ENCODE assay signal across 8 mouse cellular contexts in the genomic region with DNA sequence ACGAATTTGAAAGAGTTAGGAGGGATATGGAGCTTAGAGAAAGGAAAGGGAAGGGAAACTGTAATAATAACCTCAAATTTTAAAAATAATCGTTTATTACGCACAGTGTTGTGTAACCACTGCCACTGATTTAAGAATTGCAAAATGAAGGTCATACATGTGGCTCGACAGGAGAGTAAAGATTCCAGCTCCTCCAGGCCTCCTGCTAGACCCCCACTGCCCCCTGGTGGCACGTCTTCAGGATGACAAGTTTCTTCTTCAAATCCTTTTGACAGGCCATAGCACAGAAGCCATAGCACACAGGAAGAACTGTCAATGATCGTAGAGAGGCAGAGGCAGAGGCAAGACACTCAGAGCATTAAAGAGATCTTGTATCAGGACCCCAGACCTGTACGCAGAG. TPM values are rescaled to one million over a fixed set of nuclear protein-coding genes. Genes with fewer than 3 reads are reported as not detected.
DNase-seq lines count a peak whose midpoint lies in the region; ATAC-seq and TF ChIP-seq lines count a peak whose summit lies in the region.

No protein-coding gene starts in this region.

- WGBS in liver, adult 2 months = 24% methylated on average over 7 of the region's 7 CpGs
- 28% methylated on average over 7 of the region's 7 CpGs for WGBS in liver, embryonic 11.5 days
- 25% methylated on average over 7 of the region's 7 CpGs for WGBS in kidney, adult 2 months

- no peak overlapping the region for H3K4me3 ChIP-seq in liver, adult 2 months (ENCODE audit: insufficient read depth, low read depth, low read length)
- no peak overlapping the region for H3K4me3 ChIP-seq in liver, embryonic 11.5 days (ENCODE audit: low read depth, low read length)
- H3K4me3 ChIP-seq in kidney, adult 2 months (ENCODE audit: insufficient read depth, low read depth, low read length) = no peak overlapping the region

- no peak overlapping the region for H3K4me2 ChIP-seq in liver, embryonic 11.5 days

- H3K27ac ChIP-seq in liver, adult 2 months (replicated peaks; ENCODE audit: insufficient read depth, low read depth, low read length) = no peak overlapping the region
- no peak overlapping the region for H3K27ac ChIP-seq in liver, embryonic 11.5 days (ENCODE audit: low read depth, low read length)
- H3K27ac ChIP-seq in kidney, adult 2 months (ENCODE audit: insufficient read depth, low read depth, low read length) = no peak overlapping the region

- no peaks in the 10 kb centered on the region for H3K79me2 ChIP-seq in liver, adult 2 months (ENCODE audit: control insufficient read depth, insufficient read depth, low read length)

- DNase-seq in liver, adult 2 months (ENCODE audit: extremely low read depth, low read depth, low spot score) = peak; percentile 39
- DNase-seq in liver, embryonic 11.5 days (ENCODE audit: low spot score) = no peak
- DNase-seq in cerebellum, postnatal 10 days = peak; percentile 90
- DNase-seq in gastrocnemius, postnatal 10 days = peak; percentile 81
- DNase-seq in kidney, adult 2 months = peak; percentile 69
- DNase-seq in left cerebral cortex, postnatal 36 days (ENCODE audit: low spot score in 2 of 2) = peak; percentile 56 to 61
- DNase-seq in naive thymus-derived CD4-positive, alpha-beta T cell, adult 2 months (ENCODE audit: low read depth) = peak; percentile 36
- DNase-seq in testis, postnatal 10 days (ENCODE audit: low spot score) = peak; percentile 94

- intact Hi-C loops in left cerebral cortex, postnatal 36 days (cut with DNase I) = loop anchor here (2.0 kb wide), 1 partner anchor 209 kb away; no protein-coding TSS in a partner anchor

- TF ChIP-seq CTCF in liver, adult 2 months (IDR thresholded peaks at IDR 0.05; ENCODE audit: low read depth, low read length) = peak; percentile 79
- peak; percentile 80 for TF ChIP-seq CTCF in kidney, adult 2 months (conservative IDR thresholded peaks at IDR 0.05; ENCODE audit: insufficient read depth, insufficient read length, low read depth, low read length)

- no peak for TF ChIP-seq POLR2A in liver, adult 2 months (IDR thresholded peaks at IDR 0.05; ENCODE audit: extremely low read depth, insufficient read depth, low read length)
- no peak for TF ChIP-seq POLR2A in kidney, adult 2 months (IDR thresholded peaks at IDR 0.05; ENCODE audit: low read depth, low read length)

- no peak overlapping the region for H3K9ac ChIP-seq in liver, adult 2 months (ENCODE audit: low read depth, low read length)
- no peak overlapping the region for H3K9ac ChIP-seq in liver, embryonic 11.5 days (ENCODE audit: low read depth, low read length)

- no peaks in the 10 kb centered on the region for H3K9me3 ChIP-seq in liver, embryonic 11.5 days (ENCODE audit: control insufficient read depth, low read length)

- no peak for ATAC-seq in liver, embryonic 11.5 days (replicated peaks; ENCODE audit: low FRiP score)

- H3K27me3 ChIP-seq in liver, adult 2 months (ENCODE audit: control insufficient read depth, insufficient read depth, low read length) = no peaks in the 10 kb centered on the region
- no peaks in the 10 kb centered on the region for H3K27me3 ChIP-seq in liver, embryonic 11.5 days (replicated peaks; ENCODE audit: control insufficient read depth, insufficient read depth, low read length)
- H3K27me3 ChIP-seq in kidney, adult 2 months (replicated peaks; ENCODE audit: control insufficient read depth, insufficient read depth, low read length) = no peaks in the 10 kb centered on the region

- H3K4me1 ChIP-seq in liver, adult 2 months (ENCODE audit: control insufficient read depth, insufficient read depth, low read length) = no peaks in the 10 kb centered on the region
- no peaks in the 10 kb centered on the region for H3K4me1 ChIP-seq in liver, embryonic 11.5 days (replicated peaks; ENCODE audit: control insufficient read depth, insufficient read depth, low read length)
- no peaks in the 10 kb centered on the region for H3K4me1 ChIP-seq in kidney, adult 2 months (ENCODE audit: control insufficient read depth, insufficient read depth, low read length)

- no peaks in the 10 kb centered on the region for H3K36me3 ChIP-seq in liver, adult 2 months (ENCODE audit: control insufficient read depth, insufficient read depth, low read length)
- no peaks in the 10 kb centered on the region for H3K36me3 ChIP-seq in liver, embryonic 11.5 days (ENCODE audit: control insufficient read depth, insufficient read depth, low read length)
- H3K36me3 ChIP-seq in kidney, adult 2 months (ENCODE audit: control insufficient read depth, insufficient read depth, low read length) = no peaks in the 10 kb centered on the region

RNA-seq across cellular contexts. Expression of gene Olfr283, which starts 9.1 kb away (rescaled TPM):
- total RNA-seq in liver, adult 2 months (2014; rRNA removed) = not detected in 2 replicates
- not detected in 2 replicates for polyA plus RNA-seq in liver, adult 2 months (2012; rRNA removed)
- not detected in 2 replicates for polyA plus RNA-seq in liver, embryonic 11.5 days (2014; fragmentation: Nextera tagmentation; extraction: Ambion mirVana)
- total RNA-seq in gastrocnemius, postnatal 10 days (2021) = not detected
- not detected in 2 replicates for polyA plus RNA-seq in kidney, adult 2 months (2012; rRNA removed)
- total RNA-seq in left cerebral cortex, postnatal 36 days (2021) = not detected

RNA-seq across cellular contexts. Expression of gene Olfr282, which starts 41.2 kb away (rescaled TPM):
- total RNA-seq in liver, adult 2 months (2014; rRNA removed) = not detected in 2 replicates
- not detected in 2 replicates for polyA plus RNA-seq in liver, adult 2 months (2012; rRNA removed)
- polyA plus RNA-seq in liver, embryonic 11.5 days (2014; fragmentation: Nextera tagmentation; extraction: Ambion mirVana) = not detected in 2 replicates
- total RNA-seq in gastrocnemius, postnatal 10 days (2021) = not detected
- not detected in 2 replicates for polyA plus RNA-seq in kidney, adult 2 months (2012; rRNA removed)
- total RNA-seq in left cerebral cortex, postnatal 36 days (2021) = not detected

RNA-seq across cellular contexts. Expression of gene Olfr284, which starts 49.0 kb away (rescaled TPM):
- total RNA-seq in liver, adult 2 months (2014; rRNA removed) = not detected in 2 replicates
- polyA plus RNA-seq in liver, adult 2 months (2012; rRNA removed) = not detected in 2 replicates
- not detected in 2 replicates for polyA plus RNA-seq in liver, embryonic 11.5 days (2014; fragmentation: Nextera tagmentation; extraction: Ambion mirVana)
- not detected for total RNA-seq in gastrocnemius, postnatal 10 days (2021)
- polyA plus RNA-seq in kidney, adult 2 months (2012; rRNA removed) = not detected in 2 replicates
- not detected for total RNA-seq in left cerebral cortex, postnatal 36 days (2021)
